Mouse (Mus musculus) liver, embryonic 11.5 days (tissue): Measurements from ENCODE around the gene Gm6583. TPM values are rescaled to one million over a fixed set of nuclear protein-coding genes. Genes with fewer than 3 reads are reported as not detected.

ENCODE experiments used
- ATAC-seq: fragments of 200-750 bp; cut with Nextera tagmentation; replicated peaks from 2 replicates; pipeline ENCODE4 v1.8.0; 2017; ENCODE audit warnings: moderate number of reproducible peaks, mild to moderate bottlenecking, moderate TSS enrichment, moderate library complexity; ENCODE audit not compliant: low FRiP score
- DNase-seq: peaks from one replicate; pipeline ENCODE4 v3.0.0-alpha.2; 2017; ENCODE audit warnings: low spot score
- H3K27ac ChIP-seq: fragments of 300-500 bp; sonication (generic); 2 replicates; pipeline ENCODE4 v1.5.1; 2014; ENCODE audit warnings: mild to moderate bottlenecking, low read depth, low read length, control low read depth
- H3K27me3 ChIP-seq: fragments of 300-500 bp; sonication (generic); replicated peaks from 2 replicates; pipeline ENCODE4 v1.6.1; 2014; ENCODE audit warnings: low read length, mixed read lengths; ENCODE audit not compliant: control insufficient read depth, insufficient read depth
- H3K36me3 ChIP-seq: fragments of 300-500 bp; sonication (generic); 2 replicates; pipeline ENCODE4 v1.6.1; 2014; ENCODE audit warnings: mild to moderate bottlenecking, low read length, moderate library complexity, mixed read lengths; ENCODE audit not compliant: control insufficient read depth, insufficient read depth
- H3K4me1 ChIP-seq: fragments of 300-500 bp; sonication (generic); replicated peaks from 2 replicates; pipeline ENCODE4 v1.6.1; 2014; ENCODE audit warnings: low read length, mixed read lengths; ENCODE audit not compliant: control insufficient read depth, insufficient read depth
- H3K4me2 ChIP-seq: fragments of 300-500 bp; sonication (generic); 2 replicates; pipeline ENCODE4 v1.6.1; 2014; ENCODE audit warnings: mild to moderate bottlenecking, control low read depth, moderate library complexity
- H3K4me3 ChIP-seq: fragments of 300-500 bp; sonication (generic); 2 replicates; pipeline ENCODE4 v1.5.1; 2014; ENCODE audit warnings: low read depth, low read length, control low read depth
- H3K9ac ChIP-seq: fragments of 300-500 bp; sonication (generic); 2 replicates; pipeline ENCODE4 v1.6.1; 2014; ENCODE audit warnings: low read depth, low read length, control low read depth
- H3K9me3 ChIP-seq: fragments of 300-500 bp; sonication (generic); 2 replicates; pipeline ENCODE4 v1.6.1; 2016; ENCODE audit warnings: low read length, inconsistent platforms, mixed read lengths; ENCODE audit not compliant: control insufficient read depth
- WGBS: fragments of 180-500 bp; shearing (Covaris S2); extraction: QIAGEN DNeasy Blood & Tissue Kit; methylation state at CpG from one replicate; pipeline ENCODE4 v1.1.7; 2014; 5-methylcytosine and 5-hydroxymethylcytosine counted together
- polyA plus RNA-seq: library from polyadenylated mRNA; unstranded; fragments of >200 nt; fragmentation: Nextera tagmentation; extraction: Ambion mirVana; gene quantifications from 2 replicates; pipeline ENCODE4 v1.2.1, GENCODE M21; 2014

Gm6583 gene
- polyA plus RNA-seq, 1 experiment from 2014 or later, result 0.29 TPM

DNA sequence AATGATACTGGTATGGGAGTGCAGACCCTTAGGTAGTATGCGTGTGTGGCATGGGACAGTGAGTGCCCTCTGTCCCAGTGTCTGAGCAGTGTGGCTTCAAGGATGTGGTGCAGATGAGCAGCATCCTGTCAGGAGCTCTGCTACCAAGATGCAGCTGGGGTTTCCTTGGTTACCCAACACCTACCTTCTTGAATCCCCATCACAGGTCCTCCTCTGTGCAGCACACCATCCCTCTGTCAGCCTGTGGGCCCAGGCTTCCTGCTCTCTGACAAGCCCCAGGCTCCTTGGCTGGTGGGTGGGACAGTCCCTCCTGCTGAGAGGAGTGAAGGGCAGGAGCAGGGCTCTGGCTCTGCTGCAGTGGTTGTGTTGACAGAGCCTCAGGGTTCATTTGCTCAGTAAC, 21.5 kb upstream of the Gm6583 start:
- WGBS, result 100% methylated on average over 1 of the region's 1 CpGs
- peaks cover 5% of the 10 kb centered on the region; the same call in 1 of the 2 replicates for H3K4me1 ChIP-seq
- DNase-seq, result no peak
- no peak for ATAC-seq
- no peak overlapping the region for H3K4me3 ChIP-seq
- H3K27ac ChIP-seq, result no peak overlapping the region
- H3K9ac ChIP-seq, result no peak overlapping the region
- H3K27me3 ChIP-seq, result no peaks in the 10 kb centered on the region
- H3K36me3 ChIP-seq, result peaks cover 14% of the 10 kb centered on the region; the same call in 1 of the 2 replicates
- H3K9me3 ChIP-seq, result no peaks in the 10 kb centered on the region
- no peak overlapping the region for H3K4me2 ChIP-seq

DNA sequence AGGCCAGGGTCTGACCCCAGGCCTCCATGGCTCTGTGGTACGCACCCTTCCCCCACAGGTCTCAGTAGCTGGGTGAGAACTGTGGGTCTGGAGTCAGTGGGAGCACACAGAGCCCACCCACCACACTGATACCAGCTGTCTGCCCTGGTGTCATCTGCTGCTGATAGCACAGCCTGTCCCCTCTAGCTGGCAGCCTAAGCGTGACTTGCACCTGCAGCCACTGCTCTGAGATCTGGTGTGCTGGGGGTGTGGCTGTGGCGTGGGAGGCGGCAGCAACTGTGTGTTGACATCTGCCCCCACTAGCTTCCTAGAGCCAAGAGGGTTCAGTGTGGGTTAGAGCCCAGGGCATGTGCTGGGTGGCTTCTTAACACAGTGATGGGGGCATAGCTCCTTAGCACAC, 20.3 kb upstream of the Gm6583 start:
- no peak overlapping the region for H3K4me3 ChIP-seq
- H3K36me3 ChIP-seq, result peaks cover 15% of the 10 kb centered on the region; the same call in 1 of the 2 replicates
- no peak overlapping the region for H3K9ac ChIP-seq
- no peak overlapping the region for H3K4me2 ChIP-seq
- no peak overlapping the region for H3K27ac ChIP-seq
- no peaks in the 10 kb centered on the region for H3K9me3 ChIP-seq
- H3K4me1 ChIP-seq, result peaks cover 5% of the 10 kb centered on the region; the same call in 1 of the 2 replicates
- ATAC-seq (peak; percentile 56), DNase-seq (no peak)
- WGBS, result 80% methylated on average over 4 of the region's 4 CpGs
- no peaks in the 10 kb centered on the region for H3K27me3 ChIP-seq

DNA sequence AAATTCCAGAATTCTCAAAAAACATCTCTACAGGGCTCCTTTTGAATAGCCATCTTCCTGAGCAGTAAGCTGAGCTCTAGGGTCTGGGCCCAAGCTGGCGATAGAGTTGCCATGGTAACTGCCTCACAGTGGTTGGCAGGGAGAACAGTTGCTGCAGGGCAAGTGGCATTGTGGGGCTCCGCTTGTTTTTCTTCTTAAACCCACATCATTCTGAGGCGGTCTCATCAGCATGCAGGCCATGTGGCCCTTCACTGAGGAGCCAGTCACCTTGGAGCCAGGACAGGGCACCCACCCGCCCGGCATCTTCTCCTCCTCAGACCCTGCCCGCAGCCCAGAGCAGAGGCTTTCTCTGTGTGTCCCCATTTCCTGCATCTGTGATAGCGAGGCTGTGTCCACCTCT, 16.1 kb upstream of the Gm6583 start:
- H3K9ac ChIP-seq, result no peak overlapping the region
- DNase-seq, result no peak
- no peak overlapping the region for H3K27ac ChIP-seq
- no peak overlapping the region for H3K4me3 ChIP-seq
- H3K4me1 ChIP-seq, result peaks cover 5% of the 10 kb centered on the region; the same call in 1 of the 2 replicates
- H3K36me3 ChIP-seq, result peaks cover 19% of the 10 kb centered on the region; the same call in 1 of the 2 replicates
- no peak overlapping the region for H3K4me2 ChIP-seq
- ATAC-seq, result no peak
- H3K27me3 ChIP-seq, result no peaks in the 10 kb centered on the region
- H3K9me3 ChIP-seq, result no peaks in the 10 kb centered on the region
- WGBS, result 84% methylated on average over 7 of the region's 7 CpGs

DNA sequence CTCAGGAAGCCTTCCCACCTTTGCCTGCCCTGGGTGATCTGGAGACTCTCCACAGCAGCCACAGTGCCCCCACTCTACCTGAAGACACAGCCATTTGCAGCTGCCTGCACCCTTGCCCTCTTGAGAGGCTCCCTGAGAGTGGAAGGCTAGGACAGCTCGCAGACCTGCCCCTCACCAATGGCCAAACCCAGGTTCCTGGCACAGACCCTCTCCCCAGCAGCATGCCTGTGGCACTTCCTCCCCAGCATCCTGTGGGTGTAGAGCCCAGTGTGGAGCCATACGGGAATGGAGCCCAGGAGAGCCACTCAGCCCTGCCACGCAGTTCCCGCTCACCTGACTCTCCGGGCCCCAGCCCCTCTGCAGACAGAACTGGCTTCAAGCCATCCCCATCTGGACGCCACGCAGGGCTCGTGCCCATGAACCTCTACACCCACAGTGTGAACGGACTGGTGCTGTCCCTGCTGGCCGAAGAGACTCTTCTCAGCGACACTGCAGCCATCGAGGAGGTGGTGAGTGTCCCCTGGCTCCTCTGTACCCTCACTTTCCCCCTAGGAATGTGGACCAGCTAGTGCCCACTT, 14.5 kb upstream of the Gm6583 start:
- Histone ChIP-seq H3K27me3 (no peaks in the 10 kb centered on the region), H3K4me1 (no peaks in the 10 kb centered on the region), H3K9me3 (no peaks in the 10 kb centered on the region), H3K9ac (no peak overlapping the region), H3K36me3 (peaks cover 19% of the 10 kb centered on the region; the same call in 1 of the 2 replicates), H3K4me2 (no peak overlapping the region), H3K27ac (no peak overlapping the region), H3K4me3 (no peak overlapping the region)
- 92% methylated on average over 12 of the region's 12 CpGs for WGBS
- ATAC-seq (no peak), DNase-seq (no peak)

DNA sequence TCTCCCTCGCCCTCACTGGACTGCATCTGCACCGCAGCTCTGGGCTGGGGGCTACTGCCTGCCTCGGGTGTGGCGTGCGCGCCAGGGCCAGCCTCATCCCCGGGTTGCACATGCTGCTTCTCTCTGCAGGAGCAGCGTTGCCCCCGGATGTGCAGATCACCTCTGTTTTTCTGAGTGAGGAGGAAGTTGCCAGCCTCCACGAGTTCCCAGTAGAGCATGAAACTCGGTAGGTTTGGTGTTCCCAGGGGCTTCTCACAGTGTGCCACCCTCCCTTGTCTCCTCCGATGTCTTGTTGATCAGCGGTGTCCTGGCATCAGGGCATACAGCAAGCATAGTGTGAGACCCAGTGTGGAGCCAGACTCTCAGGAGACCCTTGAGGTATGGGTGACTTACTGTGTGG, 13.5 kb upstream of the Gm6583 start:
- H3K4me1 ChIP-seq, result no peaks in the 10 kb centered on the region
- H3K4me2 ChIP-seq, result no peak overlapping the region
- no peak overlapping the region for H3K4me3 ChIP-seq
- 91% methylated on average over 13 of the region's 13 CpGs for WGBS
- ATAC-seq (no peak), DNase-seq (no peak)
- H3K9ac ChIP-seq, result no peak overlapping the region
- peaks cover 22% of the 10 kb centered on the region; the same call in 1 of the 2 replicates for H3K36me3 ChIP-seq
- no peaks in the 10 kb centered on the region for H3K9me3 ChIP-seq
- no peaks in the 10 kb centered on the region for H3K27me3 ChIP-seq
- H3K27ac ChIP-seq, result no peak overlapping the region

DNA sequence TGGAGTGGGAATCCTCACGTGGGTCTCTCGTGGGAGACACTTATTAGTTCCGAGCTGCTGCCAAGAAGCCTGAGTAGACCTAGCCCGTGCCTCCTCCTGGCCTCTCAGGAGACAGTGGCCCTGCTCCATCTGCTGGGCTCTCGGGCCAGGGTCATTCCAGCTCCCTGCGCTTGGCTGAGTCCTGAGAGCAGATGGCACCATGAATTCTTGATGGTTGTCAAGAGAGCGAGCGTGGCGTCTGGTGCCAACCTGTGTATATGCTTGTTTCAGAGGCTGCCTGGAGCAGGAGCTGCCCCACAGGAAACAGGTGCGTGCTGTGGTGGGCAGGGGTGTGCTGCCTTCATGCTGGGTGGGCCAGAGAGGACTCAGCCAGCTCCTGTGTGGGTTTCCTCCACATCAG, 12.8 kb upstream of the Gm6583 start:
- H3K27me3 ChIP-seq, result no peaks in the 10 kb centered on the region
- H3K9me3 ChIP-seq, result no peaks in the 10 kb centered on the region
- no peak overlapping the region for H3K27ac ChIP-seq
- no peaks in the 10 kb centered on the region for H3K4me1 ChIP-seq
- no peak overlapping the region for H3K4me3 ChIP-seq
- ATAC-seq, result no peak
- H3K4me2 ChIP-seq, result no peak overlapping the region
- 88% methylated on average over 10 of the region's 10 CpGs for WGBS
- DNase-seq, result no peak
- H3K9ac ChIP-seq, result no peak overlapping the region
- H3K36me3 ChIP-seq, result peaks cover 19% of the 10 kb centered on the region; the same call in 1 of the 2 replicates

DNA sequence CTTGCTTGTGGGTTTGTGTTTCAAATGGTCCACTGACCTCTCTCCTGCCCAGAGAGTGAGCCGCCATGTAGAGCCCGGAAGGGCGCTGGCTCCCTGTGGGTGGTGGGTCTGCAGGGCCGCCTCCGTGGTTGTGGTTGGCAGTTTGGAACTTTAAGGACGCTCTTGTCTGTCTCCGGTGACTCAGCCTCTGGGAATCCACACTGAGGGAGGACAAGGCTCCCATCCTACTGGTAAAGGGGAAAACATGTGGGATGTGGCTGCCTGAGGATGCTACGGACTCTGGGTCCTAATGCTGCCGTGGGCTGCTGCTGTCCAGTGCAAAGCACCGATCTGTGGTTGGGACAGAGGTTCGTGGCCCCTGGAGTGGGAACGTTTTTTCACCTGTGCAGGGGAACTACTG, 12.1 kb upstream of the Gm6583 start:
- Histone ChIP-seq H3K4me1 (no peaks in the 10 kb centered on the region), H3K4me3 (no peak overlapping the region), H3K9ac (no peak overlapping the region), H3K27ac (no peak overlapping the region), H3K27me3 (no peaks in the 10 kb centered on the region), H3K9me3 (no peaks in the 10 kb centered on the region), H3K36me3 (peaks cover 22% of the 10 kb centered on the region; the same call in 1 of the 2 replicates), H3K4me2 (no peak overlapping the region)
- DNase-seq (no peak), ATAC-seq (no peak)
- 83% methylated on average over 12 of the region's 12 CpGs for WGBS

DNA sequence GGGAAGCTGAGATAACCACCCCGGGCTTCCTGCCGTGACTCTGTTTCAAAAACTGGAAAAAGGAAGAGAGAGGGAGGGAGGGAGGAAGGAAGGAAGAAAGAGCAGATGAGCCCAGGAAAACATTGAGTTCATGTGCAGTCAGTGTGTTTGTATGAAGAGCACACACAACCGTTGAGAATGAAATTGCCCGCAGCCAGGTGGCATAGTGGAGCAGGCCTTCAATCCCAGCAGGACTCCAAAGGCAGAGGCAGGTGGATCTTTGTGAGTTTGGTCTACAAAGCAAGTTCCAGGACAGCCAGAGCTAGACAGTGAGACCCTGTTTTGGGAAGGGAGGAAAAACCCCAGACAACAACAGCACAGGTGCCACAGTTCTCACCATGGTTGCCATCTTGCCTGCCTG, 11.5 kb upstream of the Gm6583 start:
- H3K4me3 ChIP-seq, result no peak overlapping the region
- H3K9ac ChIP-seq, result no peak overlapping the region
- 85% methylated on average over 4 of the region's 4 CpGs for WGBS
- no peak overlapping the region for H3K4me2 ChIP-seq
- no peak overlapping the region for H3K27ac ChIP-seq
- peaks cover 19% of the 10 kb centered on the region; the same call in 1 of the 2 replicates for H3K36me3 ChIP-seq
- ATAC-seq (no peak), DNase-seq (no peak)
- H3K9me3 ChIP-seq, result no peaks in the 10 kb centered on the region
- no peaks in the 10 kb centered on the region for H3K4me1 ChIP-seq
- no peaks in the 10 kb centered on the region for H3K27me3 ChIP-seq

DNA sequence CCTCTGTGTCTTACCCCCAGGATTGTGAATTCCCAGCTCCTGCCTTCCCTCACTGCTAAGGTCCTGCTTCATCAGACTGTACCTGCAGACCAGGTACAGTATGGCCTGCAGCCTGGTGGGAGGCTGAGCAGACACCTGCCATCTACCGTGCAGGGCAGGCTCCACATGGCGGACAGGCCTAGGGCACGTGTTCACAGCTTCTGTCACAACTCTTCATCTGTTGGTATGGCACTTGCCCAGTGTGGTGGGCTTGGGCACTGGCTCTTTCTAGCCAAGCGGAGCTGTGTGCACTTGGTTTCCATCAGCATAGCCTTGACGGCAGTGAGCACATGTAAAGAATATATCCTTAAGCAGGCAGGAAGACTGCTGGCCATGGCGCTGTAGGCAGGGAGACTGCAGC, 11.0 kb upstream of the Gm6583 start:
- no peak overlapping the region for H3K9ac ChIP-seq
- H3K36me3 ChIP-seq, result peaks cover 22% of the 10 kb centered on the region; the same call in 1 of the 2 replicates
- no peaks in the 10 kb centered on the region for H3K27me3 ChIP-seq
- H3K27ac ChIP-seq, result no peak overlapping the region
- no peak overlapping the region for H3K4me3 ChIP-seq
- ATAC-seq (no peak), DNase-seq (no peak)
- WGBS, result 92% methylated on average over 6 of the region's 6 CpGs
- H3K4me1 ChIP-seq, result no peaks in the 10 kb centered on the region
- no peak overlapping the region for H3K4me2 ChIP-seq
- H3K9me3 ChIP-seq, result no peaks in the 10 kb centered on the region
